Mouse (Mus musculus) left cerebral cortex, adult 8-10 months (tissue): ENCODE measurements around the gene Gm3099. TPM values are rescaled to one million over a fixed set of nuclear protein-coding genes. Genes with fewer than 3 reads are reported as not detected.
"Not testable (repeated sequence)": the region's sequence is repeated elsewhere in the genome, so short reads cannot be mapped to it uniquely, and the experiment has no call there.

ENCODE experiments used
- DNase-seq, 2 experiments: peaks; one replicate each; pipeline ENCODE4 v3.0.0; 2022; ENCODE audit warnings: low spot score in 2 of 2
- total RNA-seq, 4 experiments: library from RNA; stranded (reverse); gene quantifications; 2 replicates each; pipeline ENCODE4 v1.2.4; 2022

Gm3099 gene
- not detected for total RNA-seq

DNA sequence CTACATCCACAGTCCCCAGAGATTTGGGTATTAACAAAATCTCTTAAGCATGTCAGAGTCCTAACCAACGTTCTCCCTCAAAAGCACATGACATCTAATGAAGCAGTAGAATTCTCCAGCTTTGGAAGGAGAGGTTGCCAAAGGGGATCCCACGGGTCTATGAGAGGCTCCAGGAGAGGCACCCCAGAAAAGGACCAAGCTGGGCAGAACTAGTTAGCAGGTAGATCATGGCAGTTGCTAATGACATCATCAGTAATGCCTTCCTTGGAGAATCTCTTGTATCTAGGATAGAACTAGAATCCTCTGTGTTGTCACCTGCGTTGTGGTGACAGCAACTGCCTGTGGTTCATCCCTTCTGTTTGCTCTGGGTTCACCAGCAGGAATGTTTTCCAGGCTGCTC is at the start of gene Gm3099:
Gene Gm3099 (plus strand): TSS at position 301 of the 400 bp plus-strand sequence.
- not testable (repeated sequence) for DNase-seq

- not testable (repeated sequence) for DNase-seq
These were observed 34.9 kb upstream of the Gm3099 start, which contains the start of gene Gm3095 for GRCm38 (mm10) chr14:3963247-3963646. Gene Gm3095 (plus strand): TSS chr14:3963547.

DNA sequence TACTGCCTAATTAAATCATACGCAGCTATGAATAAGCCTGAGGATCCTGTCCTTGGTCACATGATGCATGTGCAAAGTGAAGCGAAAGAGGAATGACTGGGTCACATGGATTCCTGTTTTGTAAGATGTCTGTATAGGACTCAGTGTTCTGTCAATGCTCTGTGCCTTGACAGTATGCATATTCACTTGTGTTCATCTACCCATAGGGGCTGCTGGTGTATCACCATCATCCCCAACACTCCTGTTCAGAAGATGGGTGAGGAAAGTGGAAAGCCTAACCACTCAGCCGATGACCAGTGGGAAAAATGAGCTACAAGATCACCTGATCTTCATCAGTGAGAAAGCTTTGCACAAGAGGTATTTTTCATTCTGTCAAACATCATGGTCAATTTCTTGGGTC is 25.4 kb downstream of the Gm3099 start, which contains the start of gene Gm5796:
Gene Gm5796 (plus strand): TSS at position 301 of the 400 bp plus-strand sequence.
- not testable (repeated sequence) for DNase-seq

Other genes with a start within 250 kb of the Gm3099 start
- gene Gm3002, start 188.3 kb upstream of the Gm3099 start, total RNA-seq, result not detected
- not detected for gene Gm3033, start 152.1 kb upstream of the Gm3099 start, total RNA-seq
- not detected for gene Gm2916, start 114.2 kb upstream of the Gm3099 start, total RNA-seq
- gene Gm3029, start 66.6 kb upstream of the Gm3099 start, total RNA-seq, result not detected
- gene Gm3095, start 34.8 kb upstream of the Gm3099 start, total RNA-seq, result under 1 TPM in 1 of 4 experiments, not detected in 3; 0.51 TPM
- gene Gm5796, start 25.5 kb downstream of the Gm3099 start, total RNA-seq, result 1 to 10 TPM; 2.1 to 4.4 (median 3.8) TPM
- gene Gm3115, start 85.7 kb downstream of the Gm3099 start, total RNA-seq, result under 1 TPM in 2 of 4 experiments, not detected in 2; 0.21 to 0.46 TPM
- gene Gm8108, start 112.1 kb downstream of the Gm3099 start, total RNA-seq, result 1 to 10 TPM in 3 of 4 experiments, under 1 TPM in 1; 0.91 to 5.0 (median 2.4) TPM
- gene Gm3127, start 166.6 kb downstream of the Gm3099 start, total RNA-seq, result not detected
- gene Gm2974, start 184.2 kb downstream of the Gm3099 start, total RNA-seq, result under 1 TPM in 2 of 4 experiments, not detected in 2; 0.51 to 0.91 TPM